Mouse (Mus musculus) lung, postnatal 0 days (tissue): Measurements from ENCODE around the gene Fuom.

Experiments
- CTCF ChIP-seq: IDR thresholded peaks from 2 replicates; pipeline ENCODE4 v1.5.1; 2016; ENCODE audit warnings: antibody characterized with exemption, mild to moderate bottlenecking
- EP300 ChIP-seq: IDR thresholded peaks from 2 replicates; pipeline ENCODE4 v1.6.1; 2016; ENCODE audit warnings: antibody characterized with exemption, mild to moderate bottlenecking, control low read depth

DNA sequence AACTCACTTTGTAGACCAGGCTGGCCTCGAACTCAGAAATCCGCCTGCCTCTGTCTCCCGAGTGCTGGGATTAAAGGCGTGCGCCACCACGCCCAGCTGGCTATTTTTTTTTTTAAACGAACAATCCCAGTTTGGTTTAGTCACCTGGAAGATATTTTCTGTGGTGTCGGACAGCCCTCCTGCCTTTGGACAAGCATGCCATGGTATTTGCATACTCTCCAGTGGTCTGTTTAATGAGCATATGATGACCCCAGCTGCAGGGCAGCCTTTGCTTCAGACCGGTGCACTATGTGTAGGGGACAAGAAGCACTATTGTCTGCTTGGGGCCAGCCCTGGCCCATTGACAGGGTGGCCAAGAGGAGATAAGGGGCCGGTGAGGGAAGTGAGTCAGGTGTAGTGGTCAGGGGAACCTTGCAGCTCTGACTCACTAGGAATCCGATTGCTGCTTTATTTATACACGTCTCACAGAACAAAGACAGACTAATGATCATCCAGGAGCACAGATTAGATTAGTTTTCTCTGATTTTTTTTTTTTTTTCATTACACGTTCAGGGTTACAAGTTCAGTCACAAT, 19.2 kb upstream of the Fuom start:
- TF ChIP-seq EP300 (no peak), CTCF (no peak)
